Mouse (Mus musculus) left cerebral cortex, adult 18-20 months (tissue): Measurements from ENCODE around the gene Fbln5. TPM values are rescaled to one million over a fixed set of nuclear protein-coding genes. Genes with fewer than 3 reads are reported as not detected.

Experiments
- DNase-seq, 2 experiments: peaks; one replicate each; pipeline ENCODE4 v3.0.0; 2021 to 2022; ENCODE audit warnings: low spot score in 2 of 2, mixed read lengths in 1 of 2
- long read RNA-seq, 2 experiments: library from polyadenylated mRNA; stranded (forward); transcript quantifications; one replicate each; pipeline ENCODE4 v2.0.0; 2021
- total RNA-seq, 2 experiments: library from RNA; stranded (reverse); gene quantifications; 2 replicates each; pipeline ENCODE4 v1.2.3; 2021

Gene Fbln5
- total RNA-seq = 1 to 10 TPM; 6.9 to 7.1 TPM
- long read RNA-seq, experiment 1, full-length matches to known transcripts = 18 of 21 reads
- long read RNA-seq, experiment 1, partial matches to known transcripts = 0 of 21 reads
- long read RNA-seq, experiment 1, other reads (novel, unspliced or antisense) = 3 of 21 reads
- long read RNA-seq, experiment 2, full-length matches to known transcripts = 5 of 7 reads
- long read RNA-seq, experiment 2, partial matches to known transcripts = 2 of 7 reads
- long read RNA-seq, experiment 2, other reads (novel, unspliced or antisense) = 0 of 7 reads

DNA sequence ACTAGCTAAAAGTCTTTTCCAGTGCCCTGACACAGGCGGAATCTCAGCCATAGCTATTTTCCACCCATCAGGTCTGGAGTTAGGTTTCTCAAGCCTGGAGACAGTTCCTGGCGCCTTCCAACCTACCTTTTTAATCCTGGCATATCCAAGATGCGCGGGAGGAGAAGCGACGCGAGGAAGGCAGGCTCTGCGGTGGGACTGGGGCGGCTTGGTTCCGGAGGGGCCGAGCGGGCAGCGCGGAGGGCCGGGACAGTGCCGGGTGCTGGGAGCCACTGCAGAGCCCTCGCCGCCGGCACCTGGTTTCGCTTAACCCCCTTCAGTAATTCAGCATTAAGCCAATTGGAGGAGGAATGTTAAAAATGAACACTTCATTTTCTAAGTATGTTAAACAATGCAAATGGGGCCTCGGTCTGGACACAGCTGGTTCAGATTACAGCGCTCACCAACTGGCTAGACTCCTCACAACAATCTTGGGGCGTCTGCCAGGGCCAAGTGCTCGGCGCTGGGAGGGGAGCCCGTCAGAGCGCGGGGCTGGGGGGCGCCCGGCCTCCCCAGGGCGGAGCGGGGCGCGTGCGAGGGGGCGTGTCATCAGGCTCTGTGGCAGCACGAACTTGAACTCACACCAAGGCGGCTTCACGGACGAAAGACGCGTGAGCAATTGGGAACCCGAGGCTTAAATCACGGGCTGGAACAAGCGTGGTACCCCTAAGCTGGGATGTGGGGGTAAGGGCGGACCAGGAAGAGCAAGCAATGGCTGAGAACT lies at the start of gene Fbln5:
TSS of gene Fbln5 (minus strand) at position 448 of the 763 bp plus-strand sequence.
- DNase-seq = peak in 1 of 2 experiments; percentile 23

DNA sequence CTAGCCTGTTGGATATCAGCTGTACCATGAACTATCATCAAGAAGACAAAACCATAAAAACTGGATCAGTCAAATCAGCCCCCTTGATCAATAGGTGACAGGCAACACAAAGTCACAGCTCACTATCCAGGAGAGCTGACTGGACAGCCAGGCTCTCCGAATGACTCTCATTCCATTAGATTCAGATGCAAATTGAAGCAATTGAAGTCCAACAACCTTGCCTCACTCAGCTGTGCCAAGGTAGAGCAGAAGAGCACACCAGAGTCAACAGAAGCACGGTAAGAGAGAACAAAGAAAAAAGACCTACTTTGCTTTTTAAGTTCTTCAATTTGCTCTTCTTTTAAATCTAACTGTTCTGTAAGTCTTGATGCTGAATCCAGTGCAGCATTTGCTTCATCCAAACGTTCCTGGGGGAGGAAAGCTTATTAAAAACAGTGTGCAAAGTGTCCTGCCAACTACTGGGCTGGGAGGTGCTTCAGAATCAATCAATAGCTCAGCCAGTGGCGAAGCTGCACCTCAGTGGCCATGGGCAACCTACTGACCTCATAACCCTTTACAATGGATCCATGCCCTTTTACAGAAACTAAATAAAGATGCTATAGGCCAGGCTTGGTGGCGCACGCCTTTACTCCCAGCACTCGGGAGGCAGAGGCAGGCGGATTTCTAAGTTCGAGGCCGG lies 43.6 kb upstream of the Fbln5 start:
- DNase-seq = no peak

DNA sequence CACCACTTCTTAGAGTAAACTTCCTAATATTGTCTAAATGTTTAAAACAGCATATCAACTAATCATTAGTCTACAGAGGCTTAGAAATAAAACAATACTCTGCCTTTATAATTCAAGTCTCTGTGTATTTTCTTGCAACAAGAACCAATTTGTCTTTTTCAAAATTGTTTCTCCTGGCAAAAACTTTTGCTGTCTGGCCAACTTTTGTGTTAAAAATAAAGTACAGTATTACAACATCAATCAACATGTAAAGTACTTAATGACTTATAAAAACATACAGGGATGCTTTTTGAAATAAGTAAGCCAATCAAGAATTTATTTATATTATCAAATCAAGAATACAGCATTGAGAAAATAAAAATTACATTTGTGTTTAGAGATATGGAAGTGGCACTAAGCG lies 41.4 kb upstream of the Fbln5 start:
- DNase-seq = no peak

DNA sequence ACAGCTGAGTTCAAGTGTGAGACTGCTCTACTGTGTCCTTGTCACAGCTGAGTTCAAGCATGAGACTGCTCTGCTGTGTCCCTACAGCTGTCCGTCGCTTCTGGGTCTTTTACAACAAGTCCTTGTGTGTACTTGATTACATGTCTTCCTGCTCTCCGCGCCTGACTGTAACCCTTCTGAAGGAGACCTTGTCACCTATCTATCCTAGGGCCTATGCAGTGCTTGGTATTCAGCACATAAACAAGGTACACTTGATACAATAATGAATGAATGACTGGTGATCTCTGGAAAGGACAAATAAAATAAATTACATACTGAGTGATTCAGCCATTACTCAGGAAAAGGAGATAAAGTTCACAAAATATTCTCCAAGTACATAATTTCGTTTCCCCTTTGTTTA lies 39.2 kb upstream of the Fbln5 start:
- no peak for DNase-seq

DNA sequence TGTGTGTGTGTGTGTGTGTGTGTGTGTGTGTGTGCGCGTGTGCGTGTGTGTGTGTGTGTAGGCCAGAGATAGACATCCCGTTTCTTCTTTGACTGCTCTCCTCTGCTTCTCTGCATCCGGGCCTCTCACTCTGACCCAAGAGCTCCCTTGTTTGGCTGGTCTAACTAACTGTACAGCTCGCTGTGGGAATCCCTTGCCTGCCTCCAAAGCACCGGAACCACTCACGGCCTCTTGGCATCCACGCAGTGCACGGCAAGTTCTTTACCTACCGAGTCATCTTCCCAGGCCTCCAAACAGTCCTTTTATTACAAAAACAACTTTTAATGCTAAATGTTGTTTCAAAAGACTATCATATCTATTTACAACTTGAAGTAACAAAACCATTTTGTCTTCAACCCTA lies 35.5 kb upstream of the Fbln5 start:
- no peak for DNase-seq

DNA sequence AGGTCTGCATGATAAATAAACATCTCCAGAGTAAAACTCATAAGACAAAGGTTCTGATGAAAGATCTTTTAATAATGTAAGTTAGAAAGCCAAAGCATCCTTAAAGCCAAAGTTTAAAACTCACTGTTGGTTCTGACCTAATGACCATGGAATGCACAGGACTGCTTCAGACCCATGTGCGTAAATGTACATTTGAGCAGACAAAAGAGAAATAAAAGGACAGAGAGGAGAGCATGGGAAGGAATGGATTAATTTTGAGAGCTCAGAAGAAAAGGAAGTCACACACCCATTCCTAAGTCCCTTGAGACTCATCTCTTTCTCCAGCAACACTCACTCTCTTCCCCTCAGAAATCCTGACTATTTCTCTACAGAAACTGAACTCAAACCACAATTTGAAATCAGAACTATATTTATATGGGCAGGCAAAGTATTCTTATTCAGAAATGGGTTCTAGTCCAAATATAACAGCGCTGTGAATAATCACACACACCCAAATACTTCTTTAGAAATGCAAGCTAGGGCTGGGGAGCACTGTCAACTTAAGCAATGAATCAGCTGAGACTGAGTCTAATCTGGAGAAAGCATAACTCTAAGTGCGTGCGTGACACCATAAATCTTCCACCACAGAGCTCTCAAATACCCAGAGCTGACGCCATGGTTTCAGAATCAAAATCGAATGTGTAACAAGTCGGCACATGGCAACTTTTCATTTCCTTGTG lies 33.1 kb upstream of the Fbln5 start:
- no peak for DNase-seq

DNA sequence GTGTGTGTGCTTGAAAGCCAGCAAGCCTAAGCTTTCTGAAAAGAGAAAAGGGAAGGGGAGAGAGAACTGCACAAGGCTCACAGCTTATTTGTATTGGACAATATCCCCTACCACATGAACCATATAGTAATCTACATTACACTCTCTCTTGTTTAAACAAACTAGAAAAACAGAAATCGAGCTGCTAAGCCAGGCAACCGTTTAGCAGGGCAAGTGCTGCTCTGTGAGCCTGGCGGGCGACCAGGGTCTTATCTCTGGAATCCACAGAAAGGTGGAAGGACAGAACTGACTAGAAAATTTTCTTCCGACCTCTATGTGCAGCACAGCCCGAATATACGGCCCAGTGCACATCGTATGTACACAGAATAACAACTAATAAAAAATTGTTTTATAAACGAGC lies 32.5 kb upstream of the Fbln5 start:
- DNase-seq = no peak

DNA sequence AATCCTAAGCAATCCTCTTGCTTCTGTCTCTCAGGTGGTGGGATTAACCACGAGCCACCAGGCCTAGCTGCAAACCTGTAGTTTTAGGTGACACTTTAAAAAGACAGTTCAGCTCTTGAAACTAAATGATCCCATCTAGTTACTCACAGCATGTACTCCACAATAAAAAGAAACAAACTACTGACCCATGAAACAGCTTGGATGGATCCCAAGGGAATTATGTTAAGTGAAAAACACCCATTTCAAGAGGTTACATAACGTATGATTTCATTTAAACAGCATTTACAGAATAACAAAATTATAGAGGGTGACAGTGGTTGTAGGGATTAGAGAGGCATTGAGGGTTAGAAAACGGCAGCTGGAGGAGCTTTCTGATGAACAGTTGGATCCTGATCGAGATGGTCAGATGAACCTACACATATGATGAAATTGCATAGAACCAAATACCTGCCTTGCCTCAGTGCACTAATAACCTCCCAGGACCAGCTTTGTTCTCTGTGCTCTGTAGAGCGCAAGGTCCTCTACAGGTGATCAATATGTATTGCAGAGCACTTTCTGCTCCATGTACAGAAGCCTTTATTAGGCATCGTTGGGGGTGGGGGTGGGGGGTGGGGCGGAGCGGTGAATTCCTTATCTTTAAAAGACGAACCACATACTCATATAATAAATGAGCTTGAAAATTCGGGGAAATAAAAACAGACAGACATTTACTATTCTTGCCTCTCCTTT lies 17.9 kb upstream of the Fbln5 start:
- DNase-seq = no peak

DNA sequence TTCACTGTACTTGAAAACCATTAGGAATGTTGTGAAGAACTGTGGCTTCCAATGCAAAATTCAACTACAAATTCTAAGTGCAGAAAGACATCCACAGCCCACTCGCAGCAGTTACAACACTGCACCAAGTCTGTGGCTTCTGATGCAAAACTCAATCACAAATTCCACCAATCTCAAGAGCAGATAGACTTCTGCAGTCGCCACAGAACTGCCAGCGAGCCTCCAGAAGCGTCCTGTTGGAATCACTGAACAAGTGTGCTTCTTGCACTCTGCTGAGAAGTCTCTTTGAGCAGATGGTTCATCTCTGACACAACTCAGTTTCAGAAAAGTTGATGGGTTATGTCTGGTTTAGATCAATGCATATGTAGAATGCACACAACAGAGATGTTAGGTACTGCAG lies 15.9 kb upstream of the Fbln5 start:
- DNase-seq = no peak

DNA sequence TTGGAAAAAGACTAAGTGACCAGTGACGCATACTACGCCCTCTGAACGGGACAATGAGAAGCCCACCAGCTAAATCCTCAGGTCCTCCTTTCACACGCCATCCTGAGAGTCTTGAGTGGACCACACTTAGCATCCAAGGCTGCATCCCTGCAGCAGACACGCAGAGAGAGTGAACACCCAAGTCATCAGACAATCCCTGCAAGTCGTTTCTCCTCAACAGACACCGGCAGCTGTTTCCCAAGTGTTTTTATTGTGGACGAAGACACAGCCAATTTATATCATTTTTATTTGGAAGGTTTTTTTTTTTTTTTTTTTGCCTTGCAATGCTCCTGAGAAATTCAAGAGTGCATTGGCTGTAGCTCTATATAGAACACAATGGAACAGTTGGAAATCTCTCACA lies 14.9 kb upstream of the Fbln5 start:
- no peak for DNase-seq

DNA sequence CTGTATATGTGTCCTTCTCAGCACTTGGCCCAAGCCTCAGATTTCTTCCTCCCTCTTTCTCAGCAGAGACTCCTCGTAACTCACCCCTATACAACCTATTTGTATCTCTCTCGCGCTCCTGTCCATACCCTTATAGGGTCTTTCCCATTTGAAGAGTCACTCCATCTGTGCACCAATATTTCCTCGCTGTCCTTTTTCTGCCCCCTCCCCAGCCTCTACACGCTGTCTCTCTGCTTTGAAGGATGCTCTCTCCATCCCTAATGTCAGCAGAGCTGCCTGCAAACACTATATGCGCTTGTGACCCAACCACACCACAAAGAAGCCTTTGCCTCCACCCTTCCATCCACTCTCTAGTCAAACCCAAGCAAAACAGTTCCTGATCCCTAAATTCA lies 14.3 kb upstream of the Fbln5 start:
- DNase-seq = no peak

DNA sequence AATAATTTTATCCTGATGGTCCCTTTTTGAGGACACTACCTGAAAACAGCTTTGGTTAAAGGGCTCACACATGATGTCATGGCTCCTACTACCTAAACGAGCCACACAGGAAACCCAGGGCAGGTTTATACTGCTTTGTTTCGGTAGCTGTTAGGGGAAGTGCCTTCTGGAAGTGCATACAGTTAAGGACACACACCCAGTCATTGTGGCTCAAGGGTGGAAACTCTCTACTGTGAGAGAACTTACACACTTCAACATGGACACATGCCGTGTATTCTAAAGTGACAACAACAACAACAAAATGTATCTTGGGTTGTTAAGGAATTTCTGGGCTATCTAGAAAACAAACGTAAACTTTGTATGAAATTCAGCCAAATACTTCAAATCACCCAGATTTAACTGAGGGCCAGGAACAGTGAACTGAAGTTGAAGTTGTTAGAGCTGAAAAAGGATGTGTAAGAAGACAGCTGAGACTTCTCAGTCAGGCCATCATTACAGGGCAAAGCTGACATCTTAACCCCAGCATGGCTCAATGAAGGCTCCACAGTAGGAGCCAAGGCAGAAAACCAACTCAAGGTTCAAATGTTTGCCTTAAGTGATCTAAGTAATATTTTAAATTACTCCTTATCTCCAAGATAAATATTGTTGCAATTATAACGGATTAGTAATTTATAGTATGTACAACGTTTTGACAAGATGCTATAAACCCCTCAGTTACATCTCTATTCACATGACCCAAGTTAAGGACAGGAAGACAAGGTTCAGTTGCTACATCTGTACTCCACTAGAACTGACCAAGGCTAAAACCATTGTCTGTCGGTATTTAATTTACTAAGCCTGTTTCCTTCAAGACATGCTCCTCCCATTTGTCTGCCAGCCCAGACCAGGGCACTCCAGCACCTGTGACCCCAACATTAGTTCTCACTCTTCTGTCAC lies 13.6 kb upstream of the Fbln5 start:
- DNase-seq = no peak

DNA sequence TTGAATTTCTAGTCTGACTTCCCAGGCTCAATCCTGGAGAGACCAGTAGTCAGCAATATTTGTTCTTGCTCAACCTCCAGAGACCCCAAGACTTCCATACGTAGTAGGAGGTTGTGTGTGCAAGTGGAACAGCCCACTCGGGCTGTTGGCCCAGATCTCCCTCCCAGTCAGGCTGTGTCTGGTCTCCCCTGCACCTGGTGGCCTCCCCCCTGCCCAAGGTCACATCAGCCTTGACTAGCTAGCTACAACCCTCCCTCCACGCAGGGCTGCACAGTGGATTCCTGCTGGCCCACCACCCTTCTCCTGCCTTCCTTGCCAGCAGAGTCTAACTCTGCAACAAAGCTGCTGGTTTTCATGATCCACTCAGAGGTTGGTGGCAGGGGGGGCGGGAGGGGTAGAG lies 12.4 kb upstream of the Fbln5 start:
- no peak for DNase-seq

DNA sequence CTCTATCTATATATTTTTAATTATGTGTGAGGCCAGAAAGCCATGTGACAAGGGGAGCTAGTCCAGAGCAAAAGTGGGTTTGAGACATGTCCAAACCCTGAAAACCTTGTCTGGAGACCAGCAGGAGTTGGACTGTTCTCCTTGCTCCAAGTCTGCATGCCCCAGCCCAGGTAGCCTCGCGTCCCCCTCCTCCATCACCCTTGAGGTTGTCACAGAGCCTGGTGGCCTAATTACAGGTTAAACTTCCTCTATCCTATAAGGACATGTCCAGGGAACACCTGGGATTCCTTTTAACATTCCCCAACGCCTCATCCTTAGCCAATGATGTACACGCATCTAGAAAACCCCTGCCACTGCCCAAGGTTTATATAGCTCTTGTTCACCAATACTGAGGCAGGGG lies 4.3 kb upstream of the Fbln5 start:
- no peak for DNase-seq

DNA sequence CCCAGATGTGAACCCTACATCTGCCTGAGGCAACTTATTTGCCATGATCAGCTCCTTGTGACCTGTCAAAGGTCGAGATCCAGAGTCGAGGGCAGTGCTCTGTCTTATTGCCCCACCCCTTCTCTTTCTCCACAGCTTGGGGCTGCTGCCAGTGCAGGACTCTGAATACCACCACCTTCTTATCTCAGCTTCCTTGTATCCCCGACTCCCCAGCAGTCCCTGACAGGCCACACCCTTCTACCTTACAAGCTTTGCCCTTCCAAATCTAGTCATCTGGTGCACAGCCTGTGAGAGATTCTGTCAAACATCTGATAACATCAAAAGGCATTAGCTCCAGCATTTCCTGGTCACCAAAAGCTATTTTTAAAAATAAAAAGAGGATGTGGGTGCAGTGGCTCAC lies 2.7 kb upstream of the Fbln5 start:
- DNase-seq = no peak

DNA sequence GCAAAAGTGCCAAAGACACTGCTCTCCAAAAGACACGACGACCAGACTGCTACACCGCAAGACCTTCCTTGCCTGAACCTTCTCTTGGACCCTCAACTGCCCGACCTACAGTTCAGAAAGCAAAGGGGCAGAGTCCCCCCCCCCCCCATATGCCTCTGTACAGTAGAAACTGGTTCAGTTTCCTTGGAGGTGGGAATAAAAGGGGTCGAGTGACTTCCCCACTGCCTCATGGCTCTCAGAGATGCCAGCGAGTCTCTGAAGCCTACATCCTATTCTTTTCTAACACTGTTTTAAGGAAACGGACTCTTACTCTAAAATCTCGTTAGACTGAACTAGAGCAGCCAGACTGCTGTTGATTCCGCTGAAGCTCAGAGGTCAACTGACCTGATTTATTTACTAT lies 715 bp upstream of the Fbln5 start:
- DNase-seq = no peak

DNA sequence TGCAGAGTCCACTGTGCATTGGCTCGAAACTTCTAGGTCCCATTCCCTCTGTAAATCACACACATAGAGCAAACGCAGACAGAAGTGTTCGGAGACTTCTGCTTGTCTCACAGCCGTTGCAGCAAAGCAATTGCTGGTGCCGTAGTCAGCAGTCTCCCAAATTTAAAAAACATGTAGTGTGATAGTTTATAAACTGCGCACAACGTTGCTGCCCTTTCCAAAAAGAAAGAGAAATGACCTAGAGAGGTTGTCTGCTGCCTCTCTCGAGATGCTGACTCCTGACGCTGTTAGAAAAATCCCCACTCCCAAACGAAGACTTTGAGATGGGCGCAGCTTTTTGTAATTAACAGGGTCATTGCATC lies 628 bp downstream of the Fbln5 start:
- no peak for DNase-seq

DNA sequence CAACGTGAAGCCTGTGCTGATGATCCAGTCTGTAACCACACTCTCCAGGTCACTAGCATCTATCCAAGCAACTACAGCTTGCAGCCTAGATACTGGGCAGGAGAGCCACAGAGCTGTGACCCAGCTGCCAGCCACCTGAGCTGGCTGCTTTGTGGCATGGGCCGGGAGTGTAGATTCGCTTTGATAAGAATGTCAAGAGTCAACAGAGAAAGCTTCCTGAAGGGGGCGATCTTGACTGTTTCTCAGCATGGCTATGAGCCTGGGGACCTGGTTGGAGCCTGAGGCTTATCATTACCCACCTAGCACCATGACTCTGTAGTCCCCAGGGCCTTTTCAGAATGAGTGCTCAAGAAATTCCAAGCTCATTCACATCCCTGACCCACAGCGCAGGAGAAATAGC lies 2.0 kb downstream of the Fbln5 start:
- DNase-seq = no peak

DNA sequence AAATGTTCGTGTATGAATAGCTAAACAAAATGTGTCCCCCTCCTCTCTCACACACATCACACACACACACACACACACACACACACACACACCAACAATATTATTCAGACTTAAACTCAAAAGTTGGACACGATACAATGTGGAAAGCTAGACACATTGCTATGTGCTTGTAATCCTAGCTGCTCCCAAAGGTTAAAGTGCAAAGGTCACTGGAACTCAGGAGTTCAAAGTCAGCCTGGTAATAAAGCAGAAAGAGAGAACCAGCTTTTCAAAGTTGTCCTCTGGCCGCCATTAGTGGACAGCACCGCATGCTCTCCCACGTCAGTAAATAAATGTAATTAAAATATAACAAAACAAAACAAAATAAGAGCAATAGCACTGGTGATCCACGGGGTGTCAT lies 3.1 kb downstream of the Fbln5 start:
- no peak for DNase-seq

DNA sequence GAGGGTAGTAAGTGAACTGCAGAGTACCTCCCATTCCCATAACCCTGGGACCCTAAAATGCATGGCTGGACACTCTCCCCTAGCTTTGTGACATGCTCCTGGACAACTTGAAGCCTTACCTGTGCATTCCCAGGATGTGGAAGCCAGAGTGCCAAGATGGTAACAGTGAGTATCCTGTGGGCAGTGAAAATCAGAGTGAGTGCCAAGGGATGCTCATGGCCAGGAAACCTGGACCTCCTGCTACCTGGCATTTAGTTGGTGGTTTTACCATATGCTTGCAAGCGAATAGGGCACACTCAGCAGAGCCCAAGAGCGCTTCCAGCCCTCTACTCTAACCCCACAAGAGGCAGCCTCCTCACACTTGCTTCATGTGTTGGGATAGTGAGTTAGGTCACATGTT lies 4.4 kb downstream of the Fbln5 start:
- no peak for DNase-seq
